Mouse (Mus musculus) spleen, adult 2 months (tissue): ENCODE results near the gene Fnbp1.

Experiments
- CTCF ChIP-seq: fragments of 200-500 bp; IDR thresholded peaks from 2 replicates; pipeline ENCODE4 v1.5.1; 2011; ENCODE audit warnings: mild to moderate bottlenecking, inconsistent platforms; ENCODE audit not compliant: insufficient read depth, insufficient read length, insufficient replicate concordance; ENCODE audit errors: extremely low read depth
- POLR2A ChIP-seq: fragments of 200-500 bp; IDR thresholded peaks from 2 replicates; pipeline ENCODE4 v1.6.1; 2011; ENCODE audit warnings: low read depth, low read length, inconsistent platforms

DNA sequence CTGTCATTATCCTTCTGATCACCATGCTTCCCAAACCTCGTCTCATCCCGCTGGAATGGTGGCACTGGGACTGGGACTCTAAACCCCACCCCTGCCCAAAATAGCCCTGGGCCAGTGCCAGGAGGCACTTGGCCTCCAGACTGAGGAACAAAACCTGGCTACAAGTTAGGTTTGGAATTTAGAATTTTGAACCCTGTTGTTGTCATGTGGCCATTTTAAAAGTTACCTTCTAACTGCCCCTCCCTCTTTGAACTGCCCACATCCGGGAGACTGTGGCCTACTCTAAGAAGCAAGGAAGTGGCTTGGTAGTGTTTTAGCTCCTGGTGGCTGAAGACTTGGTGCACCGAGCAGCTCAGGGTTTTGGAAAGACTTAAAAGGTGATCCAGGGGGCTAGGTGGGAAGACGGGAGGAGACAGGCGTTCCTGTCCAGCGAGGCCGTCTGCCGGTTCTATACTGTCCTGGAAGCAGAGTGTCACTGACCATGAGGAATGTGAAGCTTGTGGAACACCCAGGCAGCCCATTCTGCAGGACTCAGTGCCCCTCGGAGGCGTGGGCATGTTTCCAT lies 146.3 kb downstream of the Fnbp1 start:
- TF ChIP-seq CTCF = no peak
- TF ChIP-seq POLR2A = no peak
